Mouse (Mus musculus) liver, postnatal 0 days (tissue): ENCODE measurements around the gene Sdr9c7.

ENCODE experiments used
- CTCF ChIP-seq: sonication (generic); IDR thresholded peaks from 2 replicates; pipeline ENCODE4 v1.5.1; 2016; ENCODE audit warnings: antibody characterized with exemption, low read depth
- EP300 ChIP-seq: IDR thresholded peaks from 2 replicates; pipeline ENCODE4 v1.6.1; 2016; ENCODE audit warnings: antibody characterized with exemption, low read depth, mild to moderate bottlenecking

DNA sequence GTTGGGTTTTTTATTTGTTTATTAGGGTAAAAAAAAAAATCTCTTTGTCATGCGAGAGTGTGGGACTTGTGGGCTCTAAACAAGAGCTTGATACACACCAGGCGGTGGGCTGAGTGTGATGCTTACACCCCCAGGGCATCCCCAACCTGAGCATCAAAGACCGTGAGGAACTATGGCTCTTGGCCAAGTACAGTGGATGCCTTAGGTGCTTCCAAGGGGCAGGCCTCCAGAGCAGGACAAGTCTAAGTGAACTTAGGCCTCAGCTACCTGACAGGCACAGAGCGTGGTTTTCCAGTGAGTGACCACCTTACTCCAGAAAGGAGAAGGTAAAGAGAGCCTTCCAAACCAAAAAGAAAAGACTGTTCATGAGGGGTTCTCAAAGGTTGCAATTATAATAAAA is 11.3 kb upstream of the Sdr9c7 start:
- TF ChIP-seq EP300: no peak
- TF ChIP-seq CTCF: no peak
